Mouse (Mus musculus) kidney, embryonic 14.5 days (tissue): ENCODE results near the gene Tcl1b2. TPM values are rescaled to one million over a fixed set of nuclear protein-coding genes. Genes with fewer than 3 reads are reported as not detected.
"Not testable (repeated sequence)": the region's sequence is repeated elsewhere in the genome, so short reads cannot be mapped to it uniquely, and the experiment has no call there.

ENCODE experiments used
- ATAC-seq: fragments of 200-750 bp; cut with Nextera tagmentation; 2 replicates; pipeline ENCODE4 v1.8.0; 2017; ENCODE audit warnings: moderate number of reproducible peaks, mild to moderate bottlenecking, moderate TSS enrichment, moderate library complexity; ENCODE audit not compliant: low FRiP score, low TSS enrichment
- H3K27ac ChIP-seq: fragments of 300-500 bp; sonication (generic); 2 replicates; pipeline ENCODE4 v1.5.1; 2014; ENCODE audit warnings: low read depth, mild to moderate bottlenecking, low read length, moderate library complexity, mixed read lengths
- H3K27me3 ChIP-seq: fragments of 300-500 bp; sonication (generic); 2 replicates; pipeline ENCODE4 v1.6.1; 2014; ENCODE audit warnings: mild to moderate bottlenecking, low read length; ENCODE audit not compliant: control insufficient read depth, insufficient read depth
- H3K36me3 ChIP-seq: fragments of 300-500 bp; sonication (generic); 2 replicates; pipeline ENCODE4 v1.6.1; 2014; ENCODE audit warnings: low read length, mixed read lengths; ENCODE audit not compliant: control insufficient read depth, insufficient read depth
- H3K4me1 ChIP-seq: fragments of 300-500 bp; sonication (generic); 2 replicates; pipeline ENCODE4 v1.6.1; 2014; ENCODE audit warnings: low read length, mixed read lengths; ENCODE audit not compliant: control insufficient read depth, insufficient read depth
- H3K4me2 ChIP-seq: fragments of 300-500 bp; sonication (generic); replicated peaks from 2 replicates; pipeline ENCODE4 v1.6.1; 2014; ENCODE audit warnings: low read depth, mild to moderate bottlenecking, low read length
- H3K4me3 ChIP-seq: fragments of 300-500 bp; sonication (generic); 2 replicates; pipeline ENCODE4 v1.5.1; 2014; ENCODE audit warnings: mild to moderate bottlenecking, low read length
- H3K9ac ChIP-seq: fragments of 300-500 bp; sonication (generic); 2 replicates; pipeline ENCODE4 v1.6.1; 2014; ENCODE audit warnings: low read depth, mild to moderate bottlenecking, low read length, moderate library complexity
- H3K9me3 ChIP-seq: fragments of 300-500 bp; sonication (generic); 2 replicates; pipeline ENCODE4 v1.6.1; 2016; ENCODE audit warnings: low read length; ENCODE audit not compliant: control insufficient read depth
- WGBS: fragments of 180-500 bp; shearing (Covaris S2); extraction: QIAGEN DNeasy Blood & Tissue Kit; methylation state at CpG from one replicate; pipeline ENCODE4 v1.1.7; 2014; 5-methylcytosine and 5-hydroxymethylcytosine counted together
- polyA plus RNA-seq: library from polyadenylated mRNA; unstranded; fragments of >200 nt; fragmentation: Nextera tagmentation; extraction: Ambion mirVana; gene quantifications from 2 replicates; pipeline ENCODE4 v1.2.1, GENCODE M21; 2014

The Tcl1b2 gene
- polyA plus RNA-seq, 1 experiment from 2014 or later, result not detected

DNA sequence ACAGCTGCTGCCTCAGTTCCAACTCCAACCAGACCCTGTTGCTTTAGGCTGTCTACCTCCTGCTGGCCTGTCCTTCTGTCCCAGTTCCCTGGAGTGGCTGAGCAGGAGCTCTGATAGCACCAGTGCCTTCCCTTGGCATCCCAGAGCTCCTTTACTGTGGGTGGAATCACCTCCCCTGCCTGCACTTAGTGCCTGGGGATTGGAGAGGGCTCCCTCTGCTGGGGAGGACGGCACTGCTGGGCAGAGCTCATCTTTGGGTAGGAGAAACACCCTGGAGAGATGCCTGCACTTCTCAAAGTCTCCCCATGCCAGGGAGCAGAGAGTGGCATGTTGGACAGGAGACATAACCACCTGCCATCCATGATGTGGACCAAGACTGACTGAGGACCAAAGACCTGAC is 886 bp upstream of the Tcl1b2 start:
- not testable (repeated sequence) for H3K27me3 ChIP-seq, ATAC-seq, H3K4me2 ChIP-seq, H3K27ac ChIP-seq, H3K4me3 ChIP-seq, H3K4me1 ChIP-seq, H3K36me3 ChIP-seq, H3K9me3 ChIP-seq, H3K9ac ChIP-seq
- WGBS, result 50% methylated on average over 1 of the region's 1 CpGs

- H3K4me2 ChIP-seq, ATAC-seq, H3K4me3 ChIP-seq, H3K9me3 ChIP-seq, H3K27me3 ChIP-seq, H3K4me1 ChIP-seq, H3K27ac ChIP-seq, H3K9ac ChIP-seq, H3K36me3 ChIP-seq: not testable (repeated sequence)
- 52% methylated on average over 4 of the region's 4 CpGs for WGBS
Measured at GRCm38 (mm10) chr12:105155286-105155685, 9.5 kb downstream of the Tcl1b2 start.

DNA sequence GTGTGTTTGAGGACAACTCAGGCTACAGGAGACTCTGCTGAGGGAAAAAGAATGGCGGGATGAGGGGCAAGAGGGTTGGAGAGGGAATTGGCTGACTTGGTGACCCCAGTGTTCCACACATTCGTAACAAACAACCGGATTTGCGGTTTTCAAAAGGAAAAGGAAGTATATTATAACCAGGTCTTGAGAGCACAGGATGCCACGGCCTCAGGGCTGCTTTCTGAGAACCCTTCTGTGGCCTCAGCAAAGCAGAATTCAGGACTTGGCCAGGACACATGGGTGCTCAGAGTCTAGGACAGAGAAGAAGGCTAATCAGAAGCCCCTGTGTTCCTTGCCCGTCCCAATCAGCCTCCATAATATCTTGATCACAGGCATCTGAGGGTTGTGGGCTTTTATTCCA is 13.0 kb downstream of the Tcl1b2 start:
- 70% methylated on average over 6 of the region's 6 CpGs for WGBS

DNA sequence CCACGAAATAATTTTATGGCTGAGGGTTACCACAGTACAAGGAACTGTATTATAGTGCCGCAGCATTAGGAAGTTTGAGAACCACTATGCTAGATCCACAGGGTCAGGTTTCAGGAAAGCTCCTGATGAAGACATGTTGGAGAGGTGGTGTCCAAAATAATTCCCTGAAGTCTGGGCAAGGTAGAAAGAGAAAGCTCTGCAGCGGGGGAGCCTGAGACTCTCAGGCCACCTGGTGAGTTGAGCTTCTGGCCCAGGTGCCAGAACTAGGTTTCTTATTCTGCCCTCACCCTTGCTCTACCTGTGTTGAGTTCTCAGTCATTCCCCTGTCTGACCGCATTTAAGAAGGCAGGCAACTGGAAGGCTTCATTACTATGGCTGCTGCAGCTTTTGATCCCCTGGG is 13.6 kb downstream of the Tcl1b2 start, which contains the start of gene Tcl1b1:
Gene Tcl1b1, plus strand, starts transcription at position 301 of the 400 bp plus-strand sequence.
- H3K27me3 ChIP-seq, result no peaks in the 10 kb centered on the region
- 62% methylated on average over 4 of the region's 4 CpGs for WGBS
- no peaks in the 10 kb centered on the region for H3K36me3 ChIP-seq

More for the DNA sequence above, 13.0 kb downstream of the Tcl1b2 start:
- H3K4me2 ChIP-seq, result no peak overlapping the region
- H3K4me3 ChIP-seq, result no peak overlapping the region
- no peak for ATAC-seq
- H3K36me3 ChIP-seq, result no peaks in the 10 kb centered on the region
- H3K9ac ChIP-seq, result no peak overlapping the region
- no peak overlapping the region for H3K27ac ChIP-seq
- no peaks in the 10 kb centered on the region for H3K27me3 ChIP-seq
- H3K9me3 ChIP-seq, result no peaks in the 10 kb centered on the region
- no peaks in the 10 kb centered on the region for H3K4me1 ChIP-seq

GRCm38 (mm10) chr12:105166734-105167133 is 20.9 kb downstream of the Tcl1b2 start:
- no peak overlapping the region for H3K27ac ChIP-seq
- H3K9ac ChIP-seq, result no peak overlapping the region
- WGBS, result 64% methylated on average over 3 of the region's 3 CpGs
- no peaks in the 10 kb centered on the region for H3K4me1 ChIP-seq
- H3K4me2 ChIP-seq, result no peak overlapping the region
- H3K4me3 ChIP-seq, result no peak overlapping the region
- no peaks in the 10 kb centered on the region for H3K36me3 ChIP-seq
- H3K27me3 ChIP-seq, result no peaks in the 10 kb centered on the region
- H3K9me3 ChIP-seq, result no peaks in the 10 kb centered on the region
- ATAC-seq, result no peak

More for the DNA sequence above, 13.6 kb downstream of the Tcl1b2 start, which contains the start of gene Tcl1b1:
- Histone ChIP-seq H3K4me3 (no peak within 1 kb of the TSS), H3K27ac (no peak within 1 kb of the TSS), H3K9ac (no peak within 1 kb of the TSS), H3K4me2 (no peak within 1 kb of the TSS), H3K9me3 (no peaks in the 10 kb centered on the region), H3K4me1 (no peaks in the 10 kb centered on the region)
- no peak for ATAC-seq

- H3K4me3 ChIP-seq, result no peak overlapping the region
- no peak overlapping the region for H3K4me2 ChIP-seq
- H3K27ac ChIP-seq, result no peak overlapping the region
- H3K9ac ChIP-seq, result no peak overlapping the region
- no peaks in the 10 kb centered on the region for H3K27me3 ChIP-seq
- no peaks in the 10 kb centered on the region for H3K9me3 ChIP-seq
- ATAC-seq, result no peak
- no peaks in the 10 kb centered on the region for H3K36me3 ChIP-seq
- no peaks in the 10 kb centered on the region for H3K4me1 ChIP-seq
- 84% methylated on average over 2 of the region's 2 CpGs for WGBS
Measured at GRCm38 (mm10) chr12:105173366-105173765, 27.6 kb downstream of the Tcl1b2 start.

- not testable (repeated sequence) for H3K27me3 ChIP-seq, H3K36me3 ChIP-seq, H3K9me3 ChIP-seq, H3K27ac ChIP-seq, H3K4me3 ChIP-seq, H3K9ac ChIP-seq, ATAC-seq, H3K4me2 ChIP-seq, H3K4me1 ChIP-seq
- WGBS, result 32% methylated on average over 2 of the region's 2 CpGs
Measured at GRCm38 (mm10) chr12:105174318-105174717, 28.5 kb downstream of the Tcl1b2 start.

- H3K4me3 ChIP-seq, H3K36me3 ChIP-seq, H3K4me1 ChIP-seq, H3K27ac ChIP-seq, ATAC-seq, H3K9me3 ChIP-seq, H3K9ac ChIP-seq, H3K4me2 ChIP-seq, H3K27me3 ChIP-seq: not testable (repeated sequence)
- 60% methylated on average over 3 of the region's 3 CpGs for WGBS
Measured at GRCm38 (mm10) chr12:105176044-105176443, 30.2 kb downstream of the Tcl1b2 start, which contains the start of gene Tcl1b5. Gene Tcl1b5, plus strand, starts transcription at chr12:105176344.

GRCm38 (mm10) chr12:105181040-105181644 is 35.3 kb downstream of the Tcl1b2 start:
- 66% methylated on average over 4 of the region's 4 CpGs for WGBS
- H3K4me2 ChIP-seq, H3K36me3 ChIP-seq, H3K9me3 ChIP-seq, ATAC-seq, H3K27ac ChIP-seq, H3K4me1 ChIP-seq, H3K27me3 ChIP-seq, H3K4me3 ChIP-seq, H3K9ac ChIP-seq: not testable (repeated sequence)
